8 mouse cellular contexts compared by ENCODE assay signal in genomic region chrX:75875566-75875965, GRCm38 (mm10). TPM values are rescaled to one million over a fixed set of nuclear protein-coding genes. Genes with fewer than 3 reads are reported as not detected.
A peak's percentile ranks its signal among the peaks of the same experiment; 100 is the strongest.
DNase-seq lines count a peak whose midpoint lies in the region; ATAC-seq and TF ChIP-seq lines count a peak whose summit lies in the region.

No protein-coding gene starts in this region.

- intact Hi-C loops in gastrocnemius, adult 2 months (cut with DNase I), result no loop called here

- H3K27me3 ChIP-seq in heart, embryonic 16.5 days (ENCODE audit: control insufficient read depth, insufficient read depth, low read length), result no peaks in the 10 kb centered on the region
- no peaks in the 10 kb centered on the region for H3K27me3 ChIP-seq in lung, postnatal 0 days (replicated peaks; ENCODE audit: insufficient read depth, low read length)

- H3K4me2 ChIP-seq in heart, embryonic 16.5 days (ENCODE audit: low read depth, low read length), result peak overlapping the region; percentile 50
- peak overlapping the region; percentile 50 for H3K4me2 ChIP-seq in lung, postnatal 0 days (replicated peaks; ENCODE audit: low read depth, low read length)

- 15% methylated on average over 5 of the region's 5 CpGs for WGBS in heart, embryonic 16.5 days
- WGBS in lung, postnatal 0 days, result 15% methylated on average over 5 of the region's 5 CpGs

- no peak for DNase-seq in gastrocnemius, adult 2 months
- no peak for DNase-seq in gastrocnemius, postnatal 4 days (ENCODE audit: low spot score in 2 of 2)
- peak; percentile 8 for DNase-seq in adipocyte (ENCODE audit: low spot score)
- peak; percentile 20 for DNase-seq in lung, postnatal 0 days (ENCODE audit: low spot score)
- no peak for DNase-seq in layer of hippocampus, adult 18-20 months (ENCODE audit: low spot score in 2 of 2)
- no peak for DNase-seq in right cerebral cortex, adult 18-20 months
- no peak for DNase-seq in right cerebral cortex, postnatal 10 days (ENCODE audit: low spot score in 2 of 2)

- H3K36me3 ChIP-seq in heart, embryonic 16.5 days (ENCODE audit: control insufficient read depth, insufficient read depth), result no peaks in the 10 kb centered on the region
- no peaks in the 10 kb centered on the region for H3K36me3 ChIP-seq in lung, postnatal 0 days (ENCODE audit: insufficient read depth, low read length)

- no peak overlapping the region; the same call in 1 of the 2 replicates for H3K9ac ChIP-seq in heart, embryonic 16.5 days (ENCODE audit: low read length)
- no peak overlapping the region for H3K9ac ChIP-seq in lung, postnatal 0 days (replicated peaks; ENCODE audit: low read depth)

- H3K4me1 ChIP-seq in heart, embryonic 16.5 days (ENCODE audit: control insufficient read depth, insufficient read depth, low read length), result no peaks in the 10 kb centered on the region
- no peaks in the 10 kb centered on the region for H3K4me1 ChIP-seq in lung, postnatal 0 days (ENCODE audit: insufficient read depth, low read depth, low read length)

- ATAC-seq in heart, embryonic 16.5 days (replicated peaks; ENCODE audit: extremely low read depth, insufficient read depth, low FRiP score), result no peak
- ATAC-seq in lung, postnatal 0 days, result no peak

- TF ChIP-seq CTCF in gastrocnemius, adult 2 months (IDR thresholded peaks at IDR 0.05), result no peak
- TF ChIP-seq CTCF in lung, postnatal 0 days (IDR thresholded peaks at IDR 0.05), result no peak

- H3K4me3 ChIP-seq in gastrocnemius, adult 2 months, result peak overlapping the region; percentile 82
- peak overlapping the region; percentile 66 for H3K4me3 ChIP-seq in heart, embryonic 16.5 days (ENCODE audit: low read length)
- H3K4me3 ChIP-seq in lung, postnatal 0 days (ENCODE audit: low read depth, low read length), result peak overlapping the region; percentile 55

- TF ChIP-seq EP300 in lung, postnatal 0 days (IDR thresholded peaks at IDR 0.05), result no peak

- H3K9me3 ChIP-seq in heart, embryonic 16.5 days (replicated peaks; ENCODE audit: control insufficient read depth, low read length), result no peaks in the 10 kb centered on the region
- no peaks in the 10 kb centered on the region for H3K9me3 ChIP-seq in lung, postnatal 0 days (ENCODE audit: low read length)

- H3K27ac ChIP-seq in gastrocnemius, adult 2 months, result peak overlapping the region; percentile 63
- no peak overlapping the region for H3K27ac ChIP-seq in heart, embryonic 16.5 days (ENCODE audit: low read length)
- H3K27ac ChIP-seq in lung, postnatal 0 days (ENCODE audit: low read length), result no peak overlapping the region; the same call in 1 of the 2 replicates

RNA-seq across cellular contexts. Expression of gene Pls3, which starts 0.6 kb away (rescaled TPM):
- total RNA-seq in gastrocnemius, adult 2 months (2021), result 10 to 100 TPM; 11.5 to 24.7 TPM
- total RNA-seq in gastrocnemius, postnatal 4 days (2021), result 10 to 100 TPM; 65.5 to 77.5 TPM
- polyA plus RNA-seq in heart, embryonic 16.5 days (2015; fragmentation: Nextera tagmentation; extraction: Ambion mirVana), result 61.3 and 68.4 TPM in 2 replicates
- polyA plus RNA-seq in lung, postnatal 0 days (2015; fragmentation: Nextera tagmentation; extraction: Ambion mirVana), result 150 and 182 TPM in 2 replicates
- 100 to 1,000 TPM; 206 to 214 TPM for total RNA-seq in layer of hippocampus, adult 18-20 months (2021)

Comparison
In these comparisons a context has a peak if more than half of its experiments do, and no peak if none do; other contexts are left out.
1. DNase-seq: peak in adipocyte (single experiment) and lung, postnatal 0 days (single experiment); none in gastrocnemius, adult 2 months (single experiment), gastrocnemius, postnatal 4 days (0 of 2), layer of hippocampus, adult 18-20 months (0 of 2), right cerebral cortex, adult 18-20 months (single experiment) and right cerebral cortex, postnatal 10 days (0 of 2).
2. Peak in every context shown above with its lines, with median percentiles within 50 percentile points of each other: H3K4me3 ChIP-seq.